Comparison of ENCODE assay signal across 8 mouse cellular contexts in the genomic region with DNA sequence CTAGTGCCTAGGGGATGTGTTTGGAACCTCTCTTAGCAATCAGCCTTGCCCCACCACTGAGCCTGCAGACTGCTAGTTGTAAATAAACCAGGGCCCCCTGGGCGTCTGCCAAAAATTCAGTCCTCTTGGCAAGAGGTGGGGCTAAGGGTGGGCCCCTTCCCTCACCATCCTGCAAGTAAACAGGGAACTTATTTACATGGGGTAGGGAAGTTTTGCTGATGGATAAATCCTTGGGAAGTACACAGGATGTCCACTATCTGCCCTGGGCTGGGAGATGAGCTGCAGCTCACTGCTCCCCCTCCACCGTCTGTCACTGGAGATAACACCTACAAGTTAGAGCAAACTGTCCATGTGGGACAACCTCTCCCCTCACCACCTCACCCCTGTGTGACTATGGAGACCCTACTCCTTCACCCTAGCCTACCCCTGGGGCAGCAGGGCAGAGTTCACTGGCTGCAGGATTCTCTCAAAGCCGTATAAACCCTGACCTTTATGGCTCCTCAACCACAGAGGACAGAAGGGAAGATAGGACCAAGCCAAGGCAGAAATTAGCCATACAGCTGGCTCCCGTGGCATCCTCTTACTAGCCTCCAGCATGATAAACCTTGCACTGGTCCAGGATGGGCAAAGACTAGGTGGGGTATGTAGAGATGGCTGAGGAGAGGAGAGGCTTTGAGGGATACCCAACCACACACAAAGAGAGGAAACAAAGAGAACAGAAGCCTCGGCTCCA. TPM values are rescaled to one million over a fixed set of nuclear protein-coding genes. Genes with fewer than 3 reads are reported as not detected.
A peak's percentile ranks its signal among the peaks of the same experiment; 100 is the strongest.
DNase-seq lines count a peak whose midpoint lies in the region; ATAC-seq and TF ChIP-seq lines count a peak whose summit lies in the region.

No protein-coding gene starts in this region.

- 0 out of 2 replicates have a peak, but pooled peaks have one; percentile 17 for ATAC-seq in limb, embryonic 15.5 days (ENCODE audit: insufficient number of reproducible peaks, low FRiP score, low TSS enrichment, low read depth)
- peak; percentile 23; the same call in 1 of the 2 replicates for ATAC-seq in neural tube, embryonic 12.5 days (ENCODE audit: low FRiP score, low read depth)

- intact Hi-C loops in heart, postnatal 10 days (cut with DNase I) = no loop called here

- H3K36me3 ChIP-seq in limb, embryonic 15.5 days = peaks cover 27% of the 10 kb centered on the region
- peaks cover 26% of the 10 kb centered on the region for H3K36me3 ChIP-seq in neural tube, embryonic 12.5 days

- no peaks in the 10 kb centered on the region for H3K27me3 ChIP-seq in limb, embryonic 15.5 days
- no peaks in the 10 kb centered on the region for H3K27me3 ChIP-seq in neural tube, embryonic 12.5 days (replicated peaks)

- WGBS in bone marrow, adult 2 months = 29% methylated on average over 5 of the region's 5 CpGs
- 33% methylated on average over 5 of the region's 5 CpGs for WGBS in limb, embryonic 15.5 days
- WGBS in neural tube, embryonic 12.5 days = 33% methylated on average over 5 of the region's 5 CpGs

- peak; percentile 40 for DNase-seq in gastrocnemius, postnatal 10 days
- DNase-seq in gastrocnemius, postnatal 25 days = no peak
- DNase-seq in heart, postnatal 10 days = peak; percentile 62 to 63
- DNase-seq in frontal cortex, postnatal 14 days (ENCODE audit: low spot score in 2 of 2) = no peak
- no peak for DNase-seq in urinary bladder, postnatal 25 days (ENCODE audit: low spot score)

- TF ChIP-seq CTCF in bone marrow, adult 2 months (IDR thresholded peaks at IDR 0.05; ENCODE audit: control insufficient read depth, insufficient read depth, low read length) = no peak

- no peaks in the 10 kb centered on the region for H3K9me3 ChIP-seq in limb, embryonic 15.5 days
- H3K9me3 ChIP-seq in neural tube, embryonic 12.5 days = no peaks in the 10 kb centered on the region

- peak overlapping the region; percentile 82 for H3K27ac ChIP-seq in bone marrow, adult 2 months (ENCODE audit: control insufficient read depth, insufficient read depth, low read depth, low read length, poor library complexity)
- peak overlapping the region; percentile 22; the same call in 1 of the 2 replicates for H3K27ac ChIP-seq in limb, embryonic 15.5 days
- H3K27ac ChIP-seq in neural tube, embryonic 12.5 days = no peak overlapping the region; the same call in 1 of the 2 replicates

- H3K9ac ChIP-seq in limb, embryonic 15.5 days = no peak overlapping the region
- H3K9ac ChIP-seq in neural tube, embryonic 12.5 days = no peak overlapping the region

- no peak overlapping the region for H3K4me3 ChIP-seq in bone marrow, adult 2 months (replicated peaks; ENCODE audit: control insufficient read depth, low read depth, low read length)
- H3K4me3 ChIP-seq in limb, embryonic 15.5 days = no peak overlapping the region
- no peak overlapping the region for H3K4me3 ChIP-seq in neural tube, embryonic 12.5 days

- no peak overlapping the region for H3K4me2 ChIP-seq in limb, embryonic 15.5 days
- 0 out of 2 replicates have a peak overlapping the region, but pooled peaks have one; percentile 10 for H3K4me2 ChIP-seq in neural tube, embryonic 12.5 days (replicated peaks)

- TF ChIP-seq POLR2A in bone marrow, adult 2 months (IDR thresholded peaks at IDR 0.05; ENCODE audit: borderline replicate concordance, control insufficient read depth, low read depth, low read length) = no peak

- H3K4me1 ChIP-seq in bone marrow, adult 2 months (ENCODE audit: control insufficient read depth, insufficient read depth, low read length) = peaks cover 20% of the 10 kb centered on the region; the same call in 1 of the 2 replicates
- peaks cover 54% of the 10 kb centered on the region for H3K4me1 ChIP-seq in limb, embryonic 15.5 days
- peaks cover 61% of the 10 kb centered on the region for H3K4me1 ChIP-seq in neural tube, embryonic 12.5 days

RNA-seq across cellular contexts. Expression of a gene that starts 16.8 kb away (rescaled TPM):
- 10 to 100 TPM; 24.8 to 30.7 TPM for total RNA-seq in gastrocnemius, postnatal 10 days (2021)
- total RNA-seq in gastrocnemius, postnatal 25 days (2021) = 10 to 100 TPM; 23.3 to 25.1 TPM
- polyA plus RNA-seq in bone marrow, adult 2 months (2011; ENCODE audit: insufficient read depth, insufficient read length, low replicate concordance, missing spikeins) = 246 and 316 TPM in 2 replicates
- 10 to 100 TPM; 14.7 to 16.4 TPM for total RNA-seq in heart, postnatal 10 days (2021)
- polyA plus RNA-seq in limb, embryonic 15.5 days (2015; fragmentation: Nextera tagmentation; extraction: Ambion mirVana) = 7.3 and 9.9 TPM in 2 replicates
- 38.0 and 42.4 TPM in 2 replicates for polyA plus RNA-seq in neural tube, embryonic 12.5 days (2016; fragmentation: Nextera tagmentation; extraction: Ambion mirVana)

RNA-seq across cellular contexts. Expression of a gene that starts 43.0 kb away (rescaled TPM):
- total RNA-seq in gastrocnemius, postnatal 10 days (2021) = 10 to 100 TPM; 16.1 to 16.8 TPM
- 1 to 10 TPM; 9.2 to 10.0 TPM for total RNA-seq in gastrocnemius, postnatal 25 days (2021)
- 9.6 and 13.7 TPM in 2 replicates for polyA plus RNA-seq in bone marrow, adult 2 months (2011; ENCODE audit: insufficient read depth, insufficient read length, low replicate concordance, missing spikeins)
- total RNA-seq in heart, postnatal 10 days (2021) = 10 to 100 TPM; 19.7 to 24.7 TPM
- 13.7 and 16.5 TPM in 2 replicates for polyA plus RNA-seq in limb, embryonic 15.5 days (2015; fragmentation: Nextera tagmentation; extraction: Ambion mirVana)
- 12.3 and 12.6 TPM in 2 replicates for polyA plus RNA-seq in neural tube, embryonic 12.5 days (2016; fragmentation: Nextera tagmentation; extraction: Ambion mirVana)

RNA-seq across cellular contexts. Expression of a gene that starts 58.4 kb away (rescaled TPM):
- total RNA-seq in gastrocnemius, postnatal 10 days (2021) = 1 to 10 TPM; 2.0 to 2.2 TPM
- 1 to 10 TPM in 1 of 2 experiments, under 1 TPM in 1; 0.79 to 1.3 TPM for total RNA-seq in gastrocnemius, postnatal 25 days (2021)
- polyA plus RNA-seq in bone marrow, adult 2 months (2011; ENCODE audit: insufficient read depth, insufficient read length, low replicate concordance, missing spikeins) = 5.2 and 16.4 TPM in 2 replicates
- total RNA-seq in heart, postnatal 10 days (2021) = 1 to 10 TPM; 3.5 to 4.7 TPM
- 6.9 and 8.2 TPM in 2 replicates for polyA plus RNA-seq in limb, embryonic 15.5 days (2015; fragmentation: Nextera tagmentation; extraction: Ambion mirVana)
- polyA plus RNA-seq in neural tube, embryonic 12.5 days (2016; fragmentation: Nextera tagmentation; extraction: Ambion mirVana) = 21.8 and 22.8 TPM in 2 replicates

Comparison
In these comparisons a context has a peak if more than half of its experiments do, and no peak if none do; other contexts are left out.
1. DNase-seq: peak in gastrocnemius, postnatal 10 days (single experiment) and heart, postnatal 10 days (2 of 2); none in gastrocnemius, postnatal 25 days (single experiment), frontal cortex, postnatal 14 days (0 of 2) and urinary bladder, postnatal 25 days (single experiment).